In genomic region chr6:28309692-28310091, GRCm38 (mm10) we compare ENCODE assay signal across 9 mouse cellular contexts.
A peak's percentile ranks its signal among the peaks of the same experiment; 100 is the strongest.
DNase-seq lines count a peak whose midpoint lies in the region; ATAC-seq lines count a peak whose summit lies in the region.
"Had no signal": no experiment of that assay in that cellular context is flagged by ENCODE, and none has a peak within 500 bp of the region (broad histone marks: within the 10 kb centered on the region; RNA-seq: fewer than 3 reads in every experiment).

No protein-coding gene starts in this region.

- no peaks in the 10 kb centered on the region for H3K27me3 ChIP-seq in heart, embryonic 11.5 days (ENCODE audit: control insufficient read depth, insufficient read depth, low read length)
- no peaks in the 10 kb centered on the region for H3K27me3 ChIP-seq in midbrain, embryonic 14.5 days (ENCODE audit: control insufficient read depth, insufficient read depth, low read length)
- H3K27me3 ChIP-seq in midbrain, embryonic 10.5 days (ENCODE audit: low read depth, poor library complexity, severe bottlenecking) = no peaks in the 10 kb centered on the region
- H3K27me3 ChIP-seq: liver, embryonic 15.5 days had no signal

- no peaks in the 10 kb centered on the region for H3K9me3 ChIP-seq in heart, embryonic 11.5 days (replicated peaks; ENCODE audit: control insufficient read depth, low read length)
- H3K9me3 ChIP-seq in midbrain, embryonic 14.5 days (ENCODE audit: control insufficient read depth, low read length) = no peaks in the 10 kb centered on the region
- no peaks in the 10 kb centered on the region for H3K9me3 ChIP-seq in midbrain, embryonic 10.5 days (replicated peaks)
- H3K9me3 ChIP-seq: liver, embryonic 15.5 days had no signal

- no peaks in the 10 kb centered on the region for H3K36me3 ChIP-seq in heart, embryonic 11.5 days (ENCODE audit: control insufficient read depth, insufficient read depth, low read length)
- no peaks in the 10 kb centered on the region for H3K36me3 ChIP-seq in midbrain, embryonic 14.5 days (ENCODE audit: control insufficient read depth, insufficient read depth, low read length)
- H3K36me3 ChIP-seq in midbrain, embryonic 10.5 days = 0 out of 2 replicates have a peak, but pooled peaks cover 2% of the 10 kb centered on the region
- H3K36me3 ChIP-seq: liver, embryonic 15.5 days had no signal

- DNase-seq in heart, postnatal 4 days = peak; percentile 7
- DNase-seq in midbrain, embryonic 14.5 days = peak; percentile 44
- no peak for DNase-seq in midbrain, embryonic 10.5 days (ENCODE audit: low spot score)
- DNase-seq in cerebellum, postnatal 10 days = peak; percentile 57 to 66
- DNase-seq in right cerebral cortex, postnatal 25 days = no peak
- DNase-seq in urinary bladder, adult 18-20 months (ENCODE audit: low spot score in 2 of 2) = no peak

- H3K27ac ChIP-seq in heart, embryonic 11.5 days (ENCODE audit: low read depth, low read length) = no peak overlapping the region
- no peak overlapping the region for H3K27ac ChIP-seq in midbrain, embryonic 14.5 days (replicated peaks; ENCODE audit: low read depth, low read length)
- H3K27ac ChIP-seq in midbrain, embryonic 10.5 days (replicated peaks) = no peak overlapping the region
- H3K27ac ChIP-seq: liver, embryonic 15.5 days had no signal

- no peak overlapping the region for H3K9ac ChIP-seq in heart, embryonic 11.5 days (ENCODE audit: low read depth, low read length)
- H3K9ac ChIP-seq in midbrain, embryonic 14.5 days (replicated peaks; ENCODE audit: low read length) = no peak overlapping the region
- H3K9ac ChIP-seq: liver, embryonic 15.5 days had no signal

- H3K4me1 ChIP-seq in heart, embryonic 11.5 days (ENCODE audit: control insufficient read depth, insufficient read depth, low read length) = no peaks in the 10 kb centered on the region
- no peaks in the 10 kb centered on the region for H3K4me1 ChIP-seq in midbrain, embryonic 14.5 days (ENCODE audit: control insufficient read depth, insufficient read depth, low read length)
- no peaks in the 10 kb centered on the region for H3K4me1 ChIP-seq in midbrain, embryonic 10.5 days
- H3K4me1 ChIP-seq: liver, embryonic 15.5 days had no signal

- no peak overlapping the region for H3K4me2 ChIP-seq in heart, embryonic 11.5 days
- no peak overlapping the region for H3K4me2 ChIP-seq in midbrain, embryonic 14.5 days (ENCODE audit: low read length)
- H3K4me2 ChIP-seq: liver, embryonic 15.5 days had no signal

- H3K4me3 ChIP-seq in heart, embryonic 11.5 days (ENCODE audit: low read depth, low read length) = no peak overlapping the region
- no peak overlapping the region for H3K4me3 ChIP-seq in midbrain, embryonic 14.5 days (replicated peaks; ENCODE audit: low read depth, low read length)
- no peak overlapping the region for H3K4me3 ChIP-seq in midbrain, embryonic 10.5 days
- H3K4me3 ChIP-seq: liver, embryonic 15.5 days; myocyte had no signal

- ATAC-seq in heart, embryonic 11.5 days (replicated peaks; ENCODE audit: insufficient number of reproducible peaks, low FRiP score, low TSS enrichment) = no peak
- ATAC-seq in midbrain, embryonic 14.5 days (ENCODE audit: low FRiP score, low TSS enrichment) = no peak

Comparison
In these comparisons a context has a peak if more than half of its experiments do, and no peak if none do; other contexts are left out.
1. DNase-seq: peak in heart, postnatal 4 days (single experiment), midbrain, embryonic 14.5 days (single experiment) and cerebellum, postnatal 10 days (2 of 2); none in midbrain, embryonic 10.5 days (single experiment), right cerebral cortex, postnatal 25 days (single experiment) and urinary bladder, adult 18-20 months (0 of 2).